Mouse (Mus musculus) retina, postnatal 7 days (tissue): ENCODE measurements around the gene Gpx5.

ENCODE experiments used
- DNase-seq: peaks from one replicate; pipeline ENCODE4 v3.0.0-alpha.2; 2012; ENCODE audit warnings: low read depth, low spot score

The Gpx5 gene

GRCm38 (mm10) chr13:21292631-21293030 is at the start of gene Gpx5:
Gene Gpx5, minus strand, starts transcription at chr13:21292731.
- no peak for DNase-seq

GRCm38 (mm10) chr13:21327424-21327823 is 34.9 kb upstream of the Gpx5 start:
- no peak for DNase-seq

GRCm38 (mm10) chr13:21326657-21327211 is 34.2 kb upstream of the Gpx5 start:
- peak; percentile 73 for DNase-seq

- no peak for DNase-seq
Observed at GRCm38 (mm10) chr13:21326191-21326590, 33.7 kb upstream of the Gpx5 start.

GRCm38 (mm10) chr13:21323405-21323804 is 30.9 kb upstream of the Gpx5 start:
- DNase-seq, result no peak

GRCm38 (mm10) chr13:21322509-21323375 is 30.2 kb upstream of the Gpx5 start:
- no peak for DNase-seq

GRCm38 (mm10) chr13:21321890-21322494 is 29.5 kb upstream of the Gpx5 start:
- no peak for DNase-seq

- no peak for DNase-seq
Observed at GRCm38 (mm10) chr13:21320262-21320661, 27.7 kb upstream of the Gpx5 start.

GRCm38 (mm10) chr13:21313903-21314302 is 21.4 kb upstream of the Gpx5 start:
- no peak for DNase-seq

- no peak for DNase-seq
Observed at GRCm38 (mm10) chr13:21312854-21313253, 20.3 kb upstream of the Gpx5 start.

GRCm38 (mm10) chr13:21311926-21312325 is 19.4 kb upstream of the Gpx5 start, which contains the start of gene Gpx6:
Gene Gpx6, plus strand, starts transcription at chr13:21312125.
- no peak for DNase-seq

- no peak for DNase-seq
Observed at GRCm38 (mm10) chr13:21309788-21310187, 17.3 kb upstream of the Gpx5 start.

- DNase-seq, result no peak
Observed at GRCm38 (mm10) chr13:21304483-21305066, 12.0 kb upstream of the Gpx5 start.

GRCm38 (mm10) chr13:21298557-21298956 is 6.0 kb upstream of the Gpx5 start:
- DNase-seq, result no peak

- peak; percentile 74 for DNase-seq
Observed at GRCm38 (mm10) chr13:21279559-21279958, 13.0 kb downstream of the Gpx5 start.

GRCm38 (mm10) chr13:21279076-21279475 is 13.5 kb downstream of the Gpx5 start:
- no peak for DNase-seq

- DNase-seq, result no peak
Observed at GRCm38 (mm10) chr13:21276551-21276950, 16.0 kb downstream of the Gpx5 start.

- DNase-seq, result no peak
Observed at GRCm38 (mm10) chr13:21275815-21276550, 16.5 kb downstream of the Gpx5 start.

- DNase-seq, result no peak
Observed at GRCm38 (mm10) chr13:21275021-21275814, 17.3 kb downstream of the Gpx5 start.

- no peak for DNase-seq
Observed at GRCm38 (mm10) chr13:21268262-21268661, 24.3 kb downstream of the Gpx5 start.

GRCm38 (mm10) chr13:21267541-21267940 is 25.0 kb downstream of the Gpx5 start:
- no peak for DNase-seq
